Mouse (Mus musculus) lung, postnatal 0 days (tissue): Measurements from ENCODE around the gene Ppp1r37.

Source experiments
- CTCF ChIP-seq: IDR thresholded peaks from 2 replicates; pipeline ENCODE4 v1.5.1; 2016; ENCODE audit warnings: antibody characterized with exemption, mild to moderate bottlenecking
- EP300 ChIP-seq: IDR thresholded peaks from 2 replicates; pipeline ENCODE4 v1.6.1; 2016; ENCODE audit warnings: antibody characterized with exemption, mild to moderate bottlenecking, control low read depth

DNA sequence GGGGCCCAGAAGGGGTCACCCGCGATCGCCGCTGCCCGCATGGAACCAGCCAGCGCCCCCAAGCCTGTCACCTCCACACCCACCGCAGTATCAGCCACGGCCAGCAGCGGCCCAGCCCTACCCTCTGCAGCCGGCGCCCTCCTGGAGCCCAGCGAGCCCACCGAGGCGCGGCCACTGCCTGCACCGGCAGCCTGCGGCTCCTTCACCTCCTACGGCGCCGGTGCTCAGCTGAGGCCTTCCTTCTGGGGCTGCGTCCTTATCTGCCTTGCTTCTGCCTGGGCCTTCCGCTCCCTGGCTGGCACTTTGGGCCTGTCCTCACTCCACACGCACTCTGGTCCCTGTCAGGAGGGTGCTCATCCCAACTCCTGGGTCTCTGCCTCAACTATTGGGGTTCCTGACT lies 42.8 kb downstream of the Ppp1r37 start:
- TF ChIP-seq CTCF, result no peak
- no peak for TF ChIP-seq EP300
